Mouse (Mus musculus) CH12.LX (cell line): ENCODE measurements at regions not wholly inside any gene's neighbourhood (a gene's known extent, or its start where the extent isn't known, plus 50 kb on each side); places are given as distances from the start of the nearest gene placed in this dataset.

Experiments used
- DNase-seq: peaks from one replicate; pipeline ENCODE4 v3.0.0-alpha.2; 2013; ENCODE audit errors: extremely low read depth
- H3K27ac ChIP-seq: 2 replicates; pipeline ENCODE4 v1.5.1; 2012; ENCODE audit warnings: low read depth, mild to moderate bottlenecking, control low read depth, moderate library complexity; ENCODE audit not compliant: insufficient read depth
- H3K27me3 ChIP-seq: replicated peaks from 2 replicates; pipeline ENCODE3; 2012; ENCODE audit warnings: inconsistent platforms
- H3K36me3 ChIP-seq, 2 experiments: replicated peaks in 1 of 2; 2 replicates each; pipeline versions ENCODE3 to v1.6.1; 2012; ENCODE audit warnings: inconsistent platforms in 1 of 2, low read length in 1 of 2, mild to moderate bottlenecking in 1 of 2, mixed read lengths in 1 of 2, moderate library complexity in 1 of 2; ENCODE audit not compliant: control insufficient read depth in 1 of 2, insufficient read depth in 1 of 2
- H3K4me1 ChIP-seq, 2 experiments: 2 replicates each; pipeline ENCODE4 v1.6.1; 2012; ENCODE audit warnings: inconsistent platforms in 1 of 2, moderate library complexity in 1 of 2; ENCODE audit not compliant: insufficient read depth in 2 of 2, control insufficient read depth in 1 of 2
- H3K4me2 ChIP-seq: 2 replicates; pipeline ENCODE4 v1.6.1; 2012; ENCODE audit warnings: low read depth, mild to moderate bottlenecking, control low read depth; ENCODE audit not compliant: poor library complexity, insufficient read depth, severe bottlenecking
- H3K4me3 ChIP-seq, 3 experiments: fragments of 150-350 bp in 1 of 3; sonication (generic) in 1 of 3; replicated peaks in 1 of 3; 2 replicates each; pipeline versions ENCODE3 to v1.5.1; 2011 to 2012; ENCODE audit warnings: low read depth in 2 of 3, low read length in 2 of 3, mild to moderate bottlenecking in 2 of 3, moderate library complexity in 2 of 3, control low read depth in 1 of 3, improper control_type of control experiment in 1 of 3, inconsistent platforms in 1 of 3, mixed read lengths in 1 of 3; ENCODE audit not compliant: poor library complexity in 1 of 3
- H3K79me2 ChIP-seq: replicated peaks from 2 replicates; pipeline ENCODE4 v1.6.1; 2012; ENCODE audit warnings: mild to moderate bottlenecking, moderate library complexity; ENCODE audit not compliant: control insufficient read depth, poor library complexity, insufficient read depth, severe bottlenecking; ENCODE audit errors: extremely low read depth
- H3K9ac ChIP-seq: 2 replicates; pipeline ENCODE4 v1.6.1; 2012; ENCODE audit warnings: low read depth, mild to moderate bottlenecking, control low read depth, moderate library complexity; ENCODE audit not compliant: insufficient read depth
- H3K9me3 ChIP-seq: replicated peaks from 2 replicates; pipeline ENCODE3; 2012; ENCODE audit warnings: low read length, inconsistent platforms, mixed read lengths
- BHLHE40 ChIP-seq: IDR thresholded peaks from 2 replicates; pipeline ENCODE4 v1.6.1; 2011; ENCODE audit warnings: mild to moderate bottlenecking, low read depth, low read length, improper control_type of control experiment
- E2F4 ChIP-seq: IDR thresholded peaks from 2 replicates; pipeline ENCODE4 v1.6.1; 2011; ENCODE audit warnings: low read depth, low read length, improper control_type of control experiment; ENCODE audit not compliant: insufficient replicate concordance
- ELF1 ChIP-seq: IDR thresholded peaks from 2 replicates; pipeline ENCODE4 v1.6.1; 2014; ENCODE audit warnings: low read depth, mild to moderate bottlenecking, inconsistent platforms, low read length, improper control_type of control experiment
- EP300 ChIP-seq: IDR thresholded peaks from 2 replicates; pipeline ENCODE4 v1.6.1; 2011; ENCODE audit warnings: low read length, improper control_type of control experiment
- ETS1 ChIP-seq: conservative IDR thresholded peaks from 2 replicates; pipeline ENCODE4 v1.6.1; 2012; ENCODE audit warnings: low read depth, mild to moderate bottlenecking, inconsistent platforms, low read length, improper control_type of control experiment, moderate library complexity
- JUN ChIP-seq: IDR thresholded peaks from 2 replicates; pipeline ENCODE4 v1.6.1; 2011; ENCODE audit warnings: low read depth, mild to moderate bottlenecking, low read length, improper control_type of control experiment, moderate library complexity; ENCODE audit not compliant: insufficient read depth
- MAZ ChIP-seq: IDR thresholded peaks from 2 replicates; pipeline ENCODE4 v1.6.1; 2012; ENCODE audit warnings: low read depth, mild to moderate bottlenecking, inconsistent platforms, low read length, improper control_type of control experiment, moderate library complexity
- MEF2A ChIP-seq: IDR thresholded peaks from 2 replicates; pipeline ENCODE4 v1.6.1; 2014; ENCODE audit warnings: low read depth, mild to moderate bottlenecking, inconsistent platforms, low read length, improper control_type of control experiment, borderline replicate concordance
- MXI1 ChIP-seq: IDR thresholded peaks from 2 replicates; pipeline ENCODE4 v1.6.1; 2011; ENCODE audit warnings: mild to moderate bottlenecking, low read depth, low read length, improper control_type of control experiment
- NRF1 ChIP-seq: IDR thresholded peaks from 2 replicates; pipeline ENCODE4 v1.6.1; 2014; ENCODE audit warnings: low read depth, mild to moderate bottlenecking, inconsistent platforms, low read length, improper control_type of control experiment, moderate library complexity
- POLR2A ChIP-seq: IDR thresholded peaks from 2 replicates; pipeline ENCODE4 v1.6.1; 2011; ENCODE audit warnings: low read depth, mild to moderate bottlenecking, improper control_type of control experiment, low read length
- POLR2AphosphoS2 ChIP-seq: IDR thresholded peaks from 2 replicates; pipeline ENCODE4 v1.6.1; 2011; ENCODE audit warnings: low read depth, low read length, improper control_type of control experiment
- RAD21 ChIP-seq: IDR thresholded peaks from 2 replicates; pipeline ENCODE4 v1.6.1; 2011; ENCODE audit warnings: low read depth, mild to moderate bottlenecking, low read length, improper control_type of control experiment, moderate library complexity
- RCOR1 ChIP-seq: conservative IDR thresholded peaks from 2 replicates; pipeline ENCODE4 v1.6.1; 2012; ENCODE audit warnings: low read depth, mild to moderate bottlenecking, inconsistent platforms, low read length, improper control_type of control experiment
- SIN3A ChIP-seq: IDR thresholded peaks from 2 replicates; pipeline ENCODE4 v1.6.1; 2012; ENCODE audit warnings: low read length, improper control_type of control experiment, inconsistent platforms
- UBTF ChIP-seq: IDR thresholded peaks from 2 replicates; pipeline ENCODE4 v1.6.1; 2012; ENCODE audit warnings: low read depth, mild to moderate bottlenecking, inconsistent platforms, low read length, improper control_type of control experiment, moderate library complexity
- ZC3H11A ChIP-seq: IDR thresholded peaks from 2 replicates; pipeline ENCODE4 v1.6.1; 2012; ENCODE audit warnings: low read depth, mild to moderate bottlenecking, inconsistent platforms, low read length, improper control_type of control experiment
- ZMIZ1 ChIP-seq: IDR thresholded peaks from 2 replicates; pipeline ENCODE4 v1.6.1; 2012; ENCODE audit warnings: low read depth, mild to moderate bottlenecking, inconsistent platforms, low read length, improper control_type of control experiment
- ZNF384 ChIP-seq: IDR thresholded peaks from 2 replicates; pipeline ENCODE4 v1.6.1; 2012; ENCODE audit warnings: low read depth, low read length, improper control_type of control experiment, inconsistent platforms
- dilution Hi-C: fragments of 300-500 bp; cut with MboI; formaldehyde crosslinking; loops from 2 replicates; pipeline ENCODE4 v1.14.3; 2020; ENCODE audit warnings: low sequenced_read_pairs; ENCODE audit not compliant: extremely low pct_unique_long_range_greater_than_20kb, extremely low pct_ligation_motif_present
- in situ Hi-C: fragments of 300-500 bp; cut with MboI; formaldehyde crosslinking; loops from 3 replicates; pipeline ENCODE4 v1.14.3; 2019; ENCODE audit warnings: low sequenced_read_pairs, low pct_ligation_motif_present, low pct_unique_long_range_greater_than_20kb, mixed read lengths

DNA sequence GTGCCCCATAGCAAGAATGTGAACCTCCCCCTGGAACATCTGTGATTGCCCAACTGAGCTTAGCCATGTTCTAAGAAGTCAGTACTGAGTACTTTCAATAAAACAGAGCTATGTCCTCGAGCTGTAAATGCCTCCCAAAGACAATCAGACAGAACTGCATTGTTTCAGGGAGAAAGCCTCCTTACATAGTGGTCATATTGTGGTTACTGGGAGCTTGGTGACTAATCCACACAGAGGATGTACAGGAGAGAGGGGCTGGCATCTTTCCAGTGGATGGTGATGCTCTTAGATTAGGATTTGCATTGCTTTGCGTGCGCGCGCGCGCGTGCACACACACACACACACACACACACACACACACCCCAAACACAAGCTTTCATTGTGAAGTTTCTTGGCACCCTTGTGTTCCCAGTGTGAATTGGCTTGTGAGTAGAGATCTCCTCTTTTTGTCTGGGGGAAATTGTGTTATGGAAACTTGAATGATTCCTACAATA lies 286.3 kb downstream of the Osr1 start:
- dilution Hi-C loops: no loop called here
- no peak overlapping the region for H3K9ac ChIP-seq
- no peaks in the 10 kb centered on the region for H3K27me3 ChIP-seq
- TF ChIP-seq UBTF: no peak
- no peaks in the 10 kb centered on the region for H3K36me3 ChIP-seq
- in situ Hi-C loops: no loop called here
- DNase-seq: no peak
- H3K9me3 ChIP-seq: no peaks in the 10 kb centered on the region
- H3K27ac ChIP-seq: no peak overlapping the region
- H3K79me2 ChIP-seq: no peaks in the 10 kb centered on the region
- H3K4me2 ChIP-seq: no peak overlapping the region
- H3K4me3 ChIP-seq: no peak overlapping the region
- H3K4me1 ChIP-seq: no peaks in the 10 kb centered on the region

DNA sequence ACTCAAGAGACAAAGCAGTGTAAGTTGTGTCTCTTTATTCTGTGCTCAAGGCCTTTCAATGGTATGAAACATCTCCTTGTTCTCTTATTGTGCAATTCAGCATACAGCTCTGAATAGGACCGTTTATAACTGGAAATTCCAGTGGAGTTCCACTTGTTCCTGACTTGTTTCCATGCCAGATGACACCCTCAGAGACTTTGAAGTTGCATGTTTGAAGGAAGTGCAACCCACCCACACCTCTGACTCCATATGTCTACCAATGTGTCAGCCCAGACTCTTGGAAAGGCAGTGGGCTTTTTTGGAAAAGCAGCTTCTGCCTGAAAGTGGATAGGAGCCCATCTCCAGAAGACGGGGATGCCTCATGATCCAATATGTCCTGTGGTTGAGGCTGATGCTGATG lies 288.1 kb downstream of the Osr1 start:
- Histone ChIP-seq H3K4me2 (no peak overlapping the region), H3K27me3 (no peaks in the 10 kb centered on the region), H3K9me3 (no peaks in the 10 kb centered on the region), H3K9ac (no peak overlapping the region), H3K36me3 (no peaks in the 10 kb centered on the region), H3K4me1 (no peaks in the 10 kb centered on the region)
- dilution Hi-C loops: no loop called here
- DNase-seq: no peak
- TF ChIP-seq RCOR1 (no peak), MXI1 (no peak), ELF1 (no peak), ZC3H11A (no peak), RAD21 (no peak), MEF2A (no peak), ZNF384 (no peak)
- TF ChIP-seq, all 38 proteins: peak for 0
- no peak overlapping the region for H3K27ac ChIP-seq
- no peaks in the 10 kb centered on the region for H3K79me2 ChIP-seq
- no peak overlapping the region for H3K4me3 ChIP-seq
- in situ Hi-C loops: no loop called here

DNA sequence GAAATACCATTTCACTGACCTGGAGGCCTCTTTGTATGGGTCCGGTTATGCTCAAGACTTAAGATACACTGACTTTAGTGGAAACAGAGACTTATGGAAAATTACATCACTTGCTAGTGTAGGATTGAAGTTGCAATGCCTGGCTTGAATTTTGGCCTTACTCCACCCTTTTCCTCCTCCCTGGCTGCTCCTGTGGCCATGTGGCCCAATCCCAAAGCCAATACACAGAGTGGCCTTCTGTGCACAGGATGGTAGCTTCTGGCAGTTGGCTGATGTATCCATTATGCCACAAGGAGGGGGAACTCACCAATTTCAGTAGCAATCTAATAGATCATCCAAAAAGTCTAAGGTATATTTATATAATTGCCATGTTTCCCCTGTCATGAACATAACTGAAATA lies 292.4 kb downstream of the Osr1 start:
- Histone ChIP-seq H3K9ac (no peak overlapping the region), H3K36me3 (no peaks in the 10 kb centered on the region), H3K4me1 (no peaks in the 10 kb centered on the region), H3K9me3 (no peaks in the 10 kb centered on the region), H3K4me2 (no peak overlapping the region), H3K27ac (no peak overlapping the region), H3K4me3 (no peak overlapping the region), H3K79me2 (no peaks in the 10 kb centered on the region), H3K27me3 (no peaks in the 10 kb centered on the region)
- in situ Hi-C loops: no loop called here
- DNase-seq: no peak
- TF ChIP-seq MEF2A: no peak
- TF ChIP-seq SIN3A: no peak
- TF ChIP-seq ZMIZ1: no peak
- no peak for TF ChIP-seq NRF1
- no peak for TF ChIP-seq MXI1
- no peak for TF ChIP-seq UBTF
- TF ChIP-seq EP300: no peak
- TF ChIP-seq ZNF384: no peak
- no peak for TF ChIP-seq BHLHE40
- no peak for TF ChIP-seq POLR2AphosphoS2
- TF ChIP-seq ETS1: no peak
- no peak for TF ChIP-seq JUN
- TF ChIP-seq MAZ: no peak
- no peak for TF ChIP-seq E2F4
- TF ChIP-seq POLR2A: no peak
- dilution Hi-C loops: no loop called here
